Mouse (Mus musculus): ENCODE data around the gene Tspan3.

The Tspan3 gene

GRCm38 (mm10) chr9:56165377-56165776, at the start of gene Tspan3:
Gene Tspan3 (minus strand): TSS chr9:56165477.
- no peak for DNase-seq (ENCODE audit: low read depth, low spot score)

DNA sequence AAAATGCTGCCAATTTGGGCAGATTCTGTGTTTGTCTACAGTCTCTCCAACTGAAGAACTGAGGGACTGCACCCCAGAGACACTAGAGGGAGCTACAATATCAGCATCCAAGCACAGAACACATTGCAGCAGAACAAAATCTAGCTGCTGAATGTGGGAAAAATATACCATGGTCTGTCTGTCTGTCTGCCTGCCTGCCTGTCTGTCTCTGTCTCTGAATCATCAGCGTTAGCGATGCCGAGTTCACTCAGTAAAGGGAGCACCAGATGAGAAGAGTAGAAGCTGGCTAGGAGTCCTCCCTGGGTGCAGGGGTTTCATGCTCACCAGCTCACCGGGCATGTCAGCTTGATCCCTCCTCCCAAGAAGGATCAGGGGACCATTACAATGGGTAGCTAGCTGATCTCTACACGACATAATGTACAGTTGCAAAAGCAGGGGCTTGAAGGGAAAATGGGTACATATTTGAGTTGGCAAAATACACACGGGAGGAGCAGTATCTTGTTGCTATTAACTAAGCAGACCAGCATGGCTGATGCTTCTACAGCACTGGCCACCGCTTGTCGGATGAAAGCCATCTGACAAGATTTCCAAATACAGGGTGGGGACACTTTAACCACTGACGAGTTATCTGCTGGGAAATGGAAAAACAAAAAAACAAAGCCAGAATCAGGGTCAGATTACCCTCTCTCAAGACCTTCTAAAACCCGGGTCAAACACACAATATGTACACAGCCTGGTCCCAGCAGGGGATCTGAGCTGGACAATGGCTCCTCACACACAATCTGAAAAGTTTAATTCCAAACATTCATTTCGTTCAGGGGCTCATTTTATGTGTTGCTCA, 48.4 kb upstream of the Tspan3 start:
- peak; percentile 90 for DNase-seq (ENCODE audit: low read depth, low spot score)

DNA sequence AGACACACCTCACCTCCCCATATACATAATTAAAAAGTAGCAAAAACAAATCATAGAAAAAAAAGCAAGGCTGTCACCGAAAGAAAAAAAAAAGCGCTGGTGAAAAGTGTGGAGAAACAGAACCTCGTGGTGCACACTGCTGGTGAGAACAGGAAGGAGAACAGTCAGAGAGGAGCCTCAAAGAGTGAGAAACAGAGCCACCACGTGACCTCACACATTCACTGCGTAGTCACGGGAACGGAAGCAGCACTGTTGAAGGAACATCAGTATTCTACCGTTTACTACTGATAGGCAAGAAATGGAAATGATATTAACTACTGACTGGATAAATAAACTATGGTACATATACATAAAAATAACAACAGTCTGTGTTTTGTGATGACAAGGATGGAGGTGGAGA, 43.5 kb upstream of the Tspan3 start:
- no peak for DNase-seq (ENCODE audit: low read depth, low spot score)

GRCm38 (mm10) chr9:56207516-56207915, 42.2 kb upstream of the Tspan3 start:
- no peak for DNase-seq (ENCODE audit: low read depth, low spot score)

DNA sequence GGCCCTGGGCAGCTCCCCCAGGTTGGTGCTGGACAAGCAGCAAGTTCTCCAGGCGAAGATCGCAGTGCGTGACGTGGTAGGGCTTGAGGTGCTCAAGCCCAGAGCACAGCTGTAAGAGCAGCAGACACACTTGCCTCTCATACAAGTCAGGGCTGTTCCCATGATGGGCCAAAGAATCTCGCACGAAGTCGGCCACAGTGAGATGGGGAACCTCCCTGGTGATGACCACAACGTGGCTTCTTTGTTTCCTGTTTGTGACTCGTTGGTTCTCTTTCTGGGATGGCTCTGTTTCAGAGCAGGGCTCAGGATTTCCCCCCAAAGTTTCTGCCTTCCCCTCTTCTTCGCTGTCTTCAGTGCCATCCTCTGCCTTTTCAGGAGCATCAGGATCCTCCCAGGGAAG, 41.8 kb upstream of the Tspan3 start:
- no peak for DNase-seq (ENCODE audit: low read depth, low spot score)

DNA sequence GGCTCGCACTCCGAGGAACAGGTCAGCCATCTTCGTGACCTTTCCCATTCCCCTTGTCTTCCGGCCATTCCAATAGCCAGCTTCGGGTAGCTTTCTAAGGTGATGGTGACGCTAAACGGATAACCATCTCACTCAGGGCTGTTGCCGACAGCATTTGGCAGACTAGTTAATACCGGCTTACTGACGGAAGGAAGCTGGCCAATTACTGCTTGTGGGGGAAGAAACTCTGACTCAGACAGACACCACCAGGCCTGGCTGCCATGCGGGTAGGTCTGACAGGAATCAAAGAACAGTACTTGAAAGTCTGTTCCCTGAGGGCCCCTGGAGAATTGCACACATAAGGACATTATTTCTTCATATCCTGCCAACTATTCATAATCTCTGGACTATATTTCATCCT, 40.1 kb upstream of the Tspan3 start:
- peak; percentile 65 for DNase-seq (ENCODE audit: low read depth, low spot score)

DNA sequence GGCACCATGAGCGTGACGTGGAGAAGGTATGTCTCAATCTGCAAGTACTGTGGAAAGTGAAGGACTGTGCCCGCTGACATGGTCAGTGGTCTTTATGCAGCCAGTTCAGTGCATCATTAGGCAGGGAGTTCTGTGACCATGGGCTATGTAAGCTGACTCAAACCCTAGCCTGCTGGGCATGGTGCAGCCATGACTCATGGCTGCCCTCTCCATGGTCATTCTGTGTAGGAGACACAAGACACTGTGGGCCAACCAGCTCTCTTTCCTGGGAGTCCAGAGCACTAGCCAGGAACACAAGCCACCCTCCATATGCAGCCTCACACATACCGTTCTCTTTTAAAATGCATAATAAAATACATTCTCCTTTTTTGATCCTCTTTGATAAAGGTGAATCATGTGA, 39.0 kb upstream of the Tspan3 start:
- DNase-seq (ENCODE audit: low read depth, low spot score) = no peak

DNA sequence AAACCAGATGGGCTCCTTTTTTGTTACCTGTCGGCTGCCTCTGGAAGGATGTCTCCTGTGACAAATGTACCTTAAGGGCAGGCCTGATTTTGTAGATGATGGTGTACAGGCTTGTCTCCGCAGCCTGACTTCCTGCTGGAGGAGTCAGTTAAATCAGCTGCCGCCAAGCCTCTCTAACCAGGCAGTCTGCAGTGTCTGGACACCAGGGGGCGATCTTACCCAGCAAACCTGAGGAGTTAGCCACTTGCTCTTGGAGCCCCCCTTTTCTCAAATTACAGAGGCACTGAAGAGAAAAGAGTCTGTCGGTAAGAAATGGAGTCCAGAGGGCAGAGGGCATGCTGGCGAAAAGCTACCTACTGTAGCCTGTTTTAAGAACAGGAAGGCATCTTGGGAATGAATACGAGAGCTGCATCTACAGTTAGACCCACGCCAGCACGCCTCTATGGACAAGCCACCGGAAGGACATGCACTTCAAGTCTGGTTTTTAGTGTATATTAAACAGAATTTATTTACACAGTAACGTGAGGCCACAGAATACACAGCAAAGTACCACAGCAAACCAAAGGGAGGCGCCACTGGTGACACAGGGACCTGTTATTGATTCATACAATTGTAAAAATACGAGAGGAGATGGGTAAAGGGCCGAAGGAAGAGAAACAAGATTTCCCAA, 35.5 kb upstream of the Tspan3 start:
- peak; percentile 92 for DNase-seq (ENCODE audit: low read depth, low spot score)

DNA sequence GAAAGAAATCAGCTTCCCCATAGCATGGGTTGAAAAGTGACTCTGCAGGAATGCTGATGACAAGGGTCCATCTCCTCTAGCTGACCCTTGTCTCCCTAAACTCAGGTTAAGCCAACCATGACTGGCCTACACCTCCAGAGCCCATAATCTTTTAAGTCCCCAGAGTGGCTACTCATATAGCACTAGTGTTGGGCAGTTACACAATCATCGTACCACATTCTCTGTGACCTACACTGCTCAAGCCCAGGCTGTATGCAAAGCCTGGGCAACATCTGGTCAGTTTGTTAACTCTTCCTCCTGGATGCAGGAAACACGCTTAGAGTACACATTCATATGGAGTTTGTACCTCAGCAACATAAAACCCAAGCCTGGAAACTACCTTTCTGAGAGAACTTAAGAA, 34.9 kb upstream of the Tspan3 start:
- no peak for DNase-seq (ENCODE audit: low read depth, low spot score)

DNA sequence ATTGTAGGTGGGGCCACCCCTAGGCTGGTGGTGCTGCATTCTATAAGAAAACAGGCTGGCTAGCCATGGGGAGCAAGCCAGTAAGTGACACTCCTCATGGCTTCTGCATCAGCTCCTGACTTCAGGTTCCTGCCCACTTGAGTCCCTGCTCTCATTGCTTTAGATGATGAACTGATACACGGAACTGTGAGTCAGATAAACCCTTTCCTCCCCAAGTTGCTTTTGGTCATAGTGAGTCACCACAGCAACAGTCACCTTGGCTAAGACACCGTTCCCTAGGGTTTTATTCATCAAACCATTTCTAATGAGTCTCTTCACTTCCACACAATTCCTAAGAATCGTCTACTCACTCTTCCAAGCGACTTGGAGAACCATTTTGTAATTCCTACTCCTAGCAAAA, 31.6 kb upstream of the Tspan3 start:
- no peak for DNase-seq (ENCODE audit: low read depth, low spot score)

- DNase-seq (ENCODE audit: low read depth, low spot score) = no peak
These were observed 29.9 kb upstream of the Tspan3 start for GRCm38 (mm10) chr9:56195193-56195592.

- DNase-seq (ENCODE audit: low read depth, low spot score) = no peak
These were observed 26.5 kb upstream of the Tspan3 start for GRCm38 (mm10) chr9:56191498-56192455.

DNA sequence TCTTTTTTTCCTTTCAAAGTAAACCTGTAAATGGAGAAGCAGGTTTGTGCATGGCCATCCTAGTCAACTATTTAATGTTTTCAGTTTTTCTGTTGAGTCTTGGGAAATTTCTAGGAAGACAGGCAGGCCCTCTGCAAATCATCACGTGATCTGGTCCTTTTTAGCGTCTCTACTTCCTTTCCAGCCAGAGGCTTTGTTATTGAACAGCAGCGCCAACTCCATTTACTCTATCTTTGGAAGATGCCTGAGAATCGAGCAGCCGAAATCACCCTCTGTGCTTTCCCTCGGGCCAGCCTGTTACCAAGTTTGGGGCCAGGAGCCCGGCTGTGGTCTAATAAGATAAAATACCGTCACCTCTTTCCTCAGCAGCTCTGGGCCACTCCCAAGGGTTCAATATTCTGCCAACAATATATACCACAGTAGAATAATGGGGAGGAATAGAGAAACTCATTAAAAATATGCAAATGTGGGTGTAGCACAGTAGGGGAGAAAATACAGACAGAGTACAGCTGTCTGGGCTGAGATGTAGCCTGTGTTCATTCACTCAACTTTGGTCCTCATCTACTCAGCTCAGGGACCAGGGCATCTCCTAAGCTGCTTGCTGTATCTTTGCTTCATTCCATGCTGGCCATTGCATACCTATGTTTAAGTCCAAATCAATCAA, 15.0 kb upstream of the Tspan3 start:
- DNase-seq (ENCODE audit: low read depth, low spot score) = no peak

DNA sequence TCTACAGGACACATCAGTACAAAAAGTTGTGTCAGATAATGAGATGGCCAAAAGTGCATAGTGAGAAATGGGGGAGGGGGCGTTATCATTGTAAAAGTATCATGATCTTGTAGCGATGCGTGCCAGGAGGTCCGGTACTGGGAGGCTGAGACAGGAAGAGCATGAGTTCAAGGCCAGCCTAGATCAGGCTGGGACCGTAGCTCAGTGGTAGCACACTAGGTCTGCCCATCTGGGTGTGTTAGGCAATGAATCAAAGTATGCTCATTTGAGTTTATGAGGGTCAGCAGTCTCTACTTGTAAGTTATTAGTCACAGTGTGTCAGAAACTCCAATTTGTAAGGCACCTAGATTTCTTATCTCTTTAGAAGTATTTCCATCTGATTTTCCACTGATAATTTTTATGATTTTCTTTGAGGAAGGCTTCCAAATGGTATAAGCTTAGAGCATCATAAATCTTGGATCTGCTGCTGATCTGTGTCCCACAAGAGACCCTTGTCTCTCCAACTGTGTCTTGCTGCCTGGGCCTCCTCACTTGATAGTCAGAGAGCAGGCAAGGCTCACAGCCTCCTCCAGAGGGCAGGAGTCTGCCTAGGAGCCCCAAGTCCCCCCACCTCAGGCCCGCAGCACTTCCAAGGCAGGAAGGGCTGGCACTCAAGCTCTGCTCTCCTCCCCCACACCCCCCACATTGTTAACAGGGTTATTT, 14.3 kb upstream of the Tspan3 start:
- peak; percentile 44 for DNase-seq (ENCODE audit: low read depth, low spot score)

- DNase-seq (ENCODE audit: low read depth, low spot score) = peak; percentile 32
These were observed 12.1 kb upstream of the Tspan3 start for GRCm38 (mm10) chr9:56177354-56177753.

- DNase-seq (ENCODE audit: low read depth, low spot score) = no peak
These were observed 10.0 kb upstream of the Tspan3 start for GRCm38 (mm10) chr9:56175316-56175715.

GRCm38 (mm10) chr9:56167690-56168089, 2.4 kb upstream of the Tspan3 start:
- DNase-seq (ENCODE audit: low read depth, low spot score) = no peak

- no peak for DNase-seq (ENCODE audit: low read depth, low spot score)
These were observed 884 bp upstream of the Tspan3 start for GRCm38 (mm10) chr9:56166161-56166560.

GRCm38 (mm10) chr9:56160341-56161141, 4.7 kb downstream of the Tspan3 start:
- DNase-seq (ENCODE audit: low read depth, low spot score) = peak; percentile 97

- no peak for DNase-seq (ENCODE audit: low read depth, low spot score)
These were observed 5.8 kb downstream of the Tspan3 start for GRCm38 (mm10) chr9:56159456-56159855.

Data from brain, adult 2 months (tissue).